Mouse (Mus musculus) heart, embryonic 13.5 days (tissue): ENCODE results near the gene Uhrf1. TPM values are rescaled to one million over a fixed set of nuclear protein-coding genes. Genes with fewer than 3 reads are reported as not detected.

Experiments used
- ATAC-seq: fragments of 200-750 bp; cut with Nextera tagmentation; 2 replicates; pipeline ENCODE4 v1.8.0; 2017; ENCODE audit warnings: moderate TSS enrichment; ENCODE audit not compliant: insufficient number of reproducible peaks, low FRiP score, low TSS enrichment; ENCODE audit errors: extremely low read depth
- H3K27ac ChIP-seq: fragments of 300-500 bp; sonication (generic); replicated peaks from 2 replicates; pipeline ENCODE4 v1.5.1; 2015; ENCODE audit warnings: moderate library complexity, mild to moderate bottlenecking, inconsistent platforms
- H3K27me3 ChIP-seq: fragments of 300-500 bp; sonication (generic); replicated peaks from 2 replicates; pipeline ENCODE4 v1.6.1; 2015; ENCODE audit warnings: mild to moderate bottlenecking, inconsistent platforms
- H3K36me3 ChIP-seq: fragments of 300-500 bp; sonication (generic); 2 replicates; pipeline ENCODE4 v1.6.1; 2015; ENCODE audit warnings: mild to moderate bottlenecking, inconsistent platforms
- H3K4me1 ChIP-seq: fragments of 300-500 bp; sonication (generic); 2 replicates; pipeline ENCODE4 v1.6.1; 2015; ENCODE audit warnings: inconsistent platforms
- H3K4me2 ChIP-seq: fragments of 300-500 bp; sonication (generic); 2 replicates; pipeline ENCODE4 v1.6.1; 2015; ENCODE audit warnings: inconsistent platforms, mild to moderate bottlenecking, moderate library complexity
- H3K4me3 ChIP-seq: fragments of 300-500 bp; sonication (generic); 2 replicates; pipeline ENCODE4 v1.5.1; 2015; ENCODE audit warnings: moderate library complexity, mild to moderate bottlenecking, inconsistent platforms
- H3K9ac ChIP-seq: fragments of 300-500 bp; sonication (generic); 2 replicates; pipeline ENCODE4 v1.6.1; 2015; ENCODE audit warnings: inconsistent platforms, mild to moderate bottlenecking, moderate library complexity
- H3K9me3 ChIP-seq: fragments of 300-500 bp; sonication (generic); 2 replicates; pipeline ENCODE4 v1.6.1; 2016; ENCODE audit warnings: inconsistent platforms
- WGBS: fragments of 180-500 bp; shearing (Covaris S2); methylation state at CpG from one replicate; pipeline ENCODE4 v1.1.7; 2015; ENCODE audit warnings: mixed read lengths; 5-methylcytosine and 5-hydroxymethylcytosine counted together
- polyA plus RNA-seq: library from polyadenylated mRNA; unstranded; fragments of >200 nt; fragmentation: Nextera tagmentation; extraction: Ambion mirVana; gene quantifications from 2 replicates; pipeline ENCODE4 v1.2.1, GENCODE M21; 2015

Uhrf1 gene
- polyA plus RNA-seq, 1 experiment from 2014 or later = 70.7 TPM

DNA sequence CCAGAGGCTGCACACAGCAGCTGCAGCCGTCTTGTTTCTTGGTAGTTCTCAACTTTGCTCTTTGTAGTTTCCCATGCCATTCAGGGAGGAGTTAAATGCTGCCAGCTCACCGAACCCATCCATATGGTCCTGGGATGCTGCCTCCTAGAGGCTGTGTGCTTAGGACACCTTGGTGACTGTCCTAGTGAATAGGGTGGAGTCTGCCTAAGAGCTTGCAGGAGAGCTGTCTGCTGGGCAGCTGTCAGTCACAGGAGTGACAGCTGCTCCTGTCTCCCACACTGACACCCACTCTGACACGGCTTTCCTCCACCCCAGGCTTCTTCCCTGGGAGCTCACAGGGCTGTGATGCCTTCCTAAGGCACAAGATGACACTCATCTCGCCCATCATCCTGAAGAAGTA, 69.0 kb downstream of the Uhrf1 start:
- Histone ChIP-seq H3K4me3 (no peak overlapping the region), H3K4me1 (peaks cover 11% of the 10 kb centered on the region), H3K4me2 (no peak overlapping the region), H3K36me3 (peaks cover 96% of the 10 kb centered on the region), H3K27me3 (no peaks in the 10 kb centered on the region), H3K9ac (no peak overlapping the region), H3K9me3 (no peaks in the 10 kb centered on the region), H3K27ac (no peak overlapping the region)
- WGBS = 56% methylated on average over 4 of the region's 4 CpGs
- no peak for ATAC-seq

Other genes starting within 250 kb of the Uhrf1 start
- gene Ubxn6, start 228.3 kb upstream of the Uhrf1 start, polyA plus RNA-seq = 37.8 and 44.2 TPM in 2 replicates
- gene Hdgfl2, start 223.7 kb upstream of the Uhrf1 start, polyA plus RNA-seq = 75.0 and 89.0 TPM in 2 replicates
- 0.05 and 0.07 TPM in 2 replicates for gene Plin4, start 193.5 kb upstream of the Uhrf1 start, polyA plus RNA-seq
- gene Plin5, start 185.7 kb upstream of the Uhrf1 start, polyA plus RNA-seq = 0.19 and 0.47 TPM in 2 replicates
- 0.27 TPM in 1 of 2 replicates, not detected in the other for gene Lrg1, start 181.3 kb upstream of the Uhrf1 start, polyA plus RNA-seq
- gene Sema6b, start 163.0 kb upstream of the Uhrf1 start, polyA plus RNA-seq = 0.55 and 0.59 TPM in 2 replicates
- 6.5 and 6.9 TPM in 2 replicates for gene Tnfaip8l1, start 140.8 kb upstream of the Uhrf1 start, polyA plus RNA-seq
- 80.5 and 91.1 TPM in 2 replicates for gene Mydgf, start 119.4 kb upstream of the Uhrf1 start, polyA plus RNA-seq
- 21.8 and 22.4 TPM in 2 replicates for gene Dpp9, start 84.4 kb upstream of the Uhrf1 start, polyA plus RNA-seq
- gene Fem1a, start 46.5 kb upstream of the Uhrf1 start, polyA plus RNA-seq = 17.2 and 18.5 TPM in 2 replicates
- gene Ticam1, start 26.5 kb upstream of the Uhrf1 start, polyA plus RNA-seq = 7.7 and 8.4 TPM in 2 replicates
- gene Plin3, start 10.4 kb upstream of the Uhrf1 start, polyA plus RNA-seq = 67.1 and 71.8 TPM in 2 replicates
- not detected in 2 replicates for gene Arrdc5, start 3.0 kb upstream of the Uhrf1 start, polyA plus RNA-seq
- 25.5 and 25.9 TPM in 2 replicates for gene Kdm4b, start 22.7 kb downstream of the Uhrf1 start, polyA plus RNA-seq
- 45.4 and 50.1 TPM in 2 replicates for gene Ptprs, start 173.2 kb downstream of the Uhrf1 start, polyA plus RNA-seq
- gene Znrf4, start 209.1 kb downstream of the Uhrf1 start, polyA plus RNA-seq = not detected in 2 replicates